Mouse (Mus musculus): ENCODE measurements at regions not wholly inside any gene's neighbourhood (a gene's known extent, or its start where the extent isn't known, plus 50 kb on each side); places are given as distances from the start of the nearest gene placed in this dataset.

DNA sequence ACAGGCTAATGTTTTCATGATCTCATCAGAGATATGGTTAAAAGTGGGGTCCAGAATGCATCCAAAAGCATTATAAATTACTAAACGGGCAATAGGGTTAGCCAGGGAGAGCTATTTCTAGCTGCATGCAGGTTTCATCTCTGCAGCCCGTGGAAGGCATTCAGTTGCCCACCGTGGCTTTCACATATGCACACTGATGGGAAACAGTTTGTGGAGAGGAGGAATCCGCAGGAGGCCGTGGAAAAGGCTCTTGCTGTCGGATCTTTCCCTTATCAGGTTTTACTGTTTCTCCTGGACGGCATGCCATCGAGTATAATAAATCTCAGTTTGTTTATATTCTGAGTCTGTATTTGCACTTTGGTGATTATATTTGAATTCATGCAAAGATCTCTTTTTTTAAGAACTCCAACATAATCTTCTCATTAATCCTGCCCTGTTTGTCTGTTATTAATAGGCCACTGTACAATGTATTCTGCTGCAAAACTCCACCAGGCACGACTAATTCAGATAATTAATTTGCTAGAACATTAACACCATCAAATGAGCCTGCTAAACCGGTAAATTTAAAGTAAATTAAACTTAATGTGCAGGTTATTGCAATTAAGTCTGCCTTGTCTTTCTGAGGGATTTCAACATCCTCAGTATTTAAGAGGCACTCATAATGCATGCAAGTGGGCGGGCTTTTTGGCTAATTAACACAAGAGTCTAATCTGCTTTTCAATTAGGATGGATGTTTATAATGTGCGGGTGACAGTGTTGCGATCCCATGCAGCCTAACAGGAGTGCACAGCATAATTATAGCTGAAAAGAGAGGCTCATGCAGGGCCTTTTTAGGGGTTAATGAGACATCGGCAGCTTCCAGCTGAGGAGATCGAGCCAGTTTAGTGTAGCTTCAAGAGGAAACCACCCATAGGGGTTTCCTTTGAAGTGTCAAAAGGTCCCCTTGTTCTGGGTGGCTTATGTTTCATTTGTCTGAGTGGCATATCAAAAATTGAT is 170.2 kb downstream of the Pou4f1 start:
- WGBS, result 35% methylated on average over 15 of the region's 15 CpGs

DNA sequence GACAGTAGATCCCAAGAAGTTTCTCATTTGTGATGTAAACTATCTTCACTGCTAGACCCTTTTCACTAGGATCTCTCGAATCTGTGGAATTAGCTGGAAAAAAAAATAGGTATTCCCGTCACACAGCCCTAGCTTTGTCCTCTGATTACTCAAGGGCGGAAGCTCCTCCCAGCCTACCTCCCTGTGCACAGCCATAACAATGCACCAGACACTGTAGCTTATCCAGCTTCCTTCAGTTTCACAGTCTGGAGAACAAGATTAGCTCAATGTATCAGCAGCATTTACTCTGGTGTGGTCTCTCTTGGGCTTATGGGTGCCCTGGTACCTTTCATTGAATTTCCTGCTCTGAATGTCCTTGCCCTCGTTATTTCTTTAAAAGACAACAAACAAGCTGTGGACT is 174.0 kb downstream of the Pou4f1 start:
- Histone ChIP-seq H3K9me3 (no peaks in the 10 kb centered on the region), H3K4me3 (replicated peaks) (no peak overlapping the region), H3K27me3 (no peaks in the 10 kb centered on the region), H3K4me2 (replicated peaks) (no peak overlapping the region), H3K9ac (replicated peaks) (no peak overlapping the region), H3K27ac (no peak overlapping the region), H3K36me3 (no peaks in the 10 kb centered on the region), H3K4me1 (replicated peaks) (peaks cover 24% of the 10 kb centered on the region)
- 23% methylated on average over 4 of the region's 4 CpGs for WGBS
- ATAC-seq, result peak; percentile 49; the same call in 1 of the 2 replicates

More for the DNA sequence above, 170.2 kb downstream of the Pou4f1 start:
- Histone ChIP-seq H3K4me1 (replicated peaks) (peaks cover 25% of the 10 kb centered on the region), H3K27me3 (no peaks in the 10 kb centered on the region), H3K4me3 (replicated peaks) (no peak overlapping the region), H3K27ac (peak overlapping the region; percentile 57; the same call in 1 of the 2 replicates), H3K9me3 (no peaks in the 10 kb centered on the region), H3K4me2 (replicated peaks) (no peak overlapping the region), H3K36me3 (no peaks in the 10 kb centered on the region), H3K9ac (replicated peaks) (no peak overlapping the region)
- ATAC-seq, result peak; percentile 95

DNA sequence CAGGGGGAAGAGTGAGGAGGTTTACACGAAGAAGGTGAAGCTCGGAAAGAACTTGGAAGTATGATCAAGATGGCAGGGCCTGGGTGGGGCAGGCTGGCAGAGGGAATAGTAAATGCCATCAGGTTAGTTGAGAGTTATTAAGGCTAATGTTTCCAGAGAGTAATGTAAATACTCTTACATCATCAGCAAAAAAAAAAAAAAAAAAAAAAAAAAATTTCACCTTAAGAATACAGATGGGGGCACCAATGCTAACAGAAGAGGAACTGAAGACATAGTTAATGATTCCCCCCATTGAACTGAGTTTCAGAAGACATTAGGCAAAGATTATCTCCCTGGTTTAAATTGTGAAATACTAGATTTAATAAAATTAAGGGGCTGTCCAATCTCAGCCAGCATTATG is 174.7 kb downstream of the Pou4f1 start:
- 95% methylated on average over 2 of the region's 2 CpGs for WGBS
- no peak overlapping the region for H3K9ac ChIP-seq (replicated peaks)
- ATAC-seq, result no peak
- peaks cover 17% of the 10 kb centered on the region for H3K4me1 ChIP-seq (replicated peaks)
- H3K4me2 ChIP-seq (replicated peaks), result no peak overlapping the region
- H3K36me3 ChIP-seq, result no peaks in the 10 kb centered on the region
- H3K27ac ChIP-seq, result no peak overlapping the region
- H3K4me3 ChIP-seq (replicated peaks), result no peak overlapping the region
- no peaks in the 10 kb centered on the region for H3K9me3 ChIP-seq
- no peaks in the 10 kb centered on the region for H3K27me3 ChIP-seq

DNA sequence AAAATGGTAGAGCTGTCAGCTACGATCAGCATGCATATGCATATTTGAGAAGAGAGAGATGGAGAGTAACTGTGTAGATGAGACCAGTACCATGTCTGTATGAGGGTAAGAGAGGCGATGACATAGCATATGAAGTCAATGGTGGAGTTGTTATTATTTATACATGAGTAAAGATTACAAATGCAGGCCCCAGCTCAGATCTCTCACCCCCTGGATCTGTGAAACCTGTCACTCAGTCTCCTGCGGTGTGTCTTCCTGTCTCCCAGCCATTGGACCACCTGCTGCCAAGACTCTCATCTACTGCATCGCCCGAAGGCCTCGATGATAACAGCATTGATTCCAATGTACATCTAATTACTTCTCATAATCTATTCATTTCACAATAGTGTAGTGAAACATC is 187.4 kb downstream of the Pou4f1 start:
- H3K27ac ChIP-seq, result no peak overlapping the region
- 67% methylated on average over 6 of the region's 6 CpGs for WGBS

DNA sequence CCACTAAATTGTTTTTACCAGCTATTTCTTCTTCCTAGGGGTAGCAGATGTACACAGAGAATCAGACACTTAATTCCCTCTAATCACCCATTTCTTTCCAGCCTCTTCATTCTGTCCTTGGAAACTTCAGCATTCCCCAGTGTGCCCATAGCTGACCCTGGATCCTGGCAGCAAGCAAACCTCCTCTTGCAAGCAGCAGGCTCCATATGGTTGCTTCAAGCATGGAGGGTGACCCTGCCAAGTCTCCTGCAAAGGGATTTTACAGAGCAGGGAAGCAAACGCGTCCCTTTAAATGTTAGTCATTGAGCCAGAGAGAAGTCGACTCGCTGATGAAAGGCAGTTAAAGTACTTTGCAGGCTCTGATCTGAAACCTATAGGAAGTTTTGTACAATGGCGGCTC is 187.9 kb downstream of the Pou4f1 start:
- Histone ChIP-seq H3K27ac (no peak overlapping the region), H3K4me2 (replicated peaks) (no peak overlapping the region), H3K27me3 (no peaks in the 10 kb centered on the region), H3K4me3 (replicated peaks) (no peak overlapping the region), H3K4me1 (replicated peaks) (peaks cover 4% of the 10 kb centered on the region; the same call in 1 of the 2 replicates), H3K9me3 (no peaks in the 10 kb centered on the region), H3K9ac (replicated peaks) (no peak overlapping the region), H3K36me3 (no peaks in the 10 kb centered on the region)
- 61% methylated on average over 5 of the region's 5 CpGs for WGBS
- peak; percentile 27; the same call in 1 of the 2 replicates for ATAC-seq

More for the DNA sequence above, 187.4 kb downstream of the Pou4f1 start:
- Histone ChIP-seq H3K9me3 (no peaks in the 10 kb centered on the region), H3K4me1 (replicated peaks) (peaks cover 4% of the 10 kb centered on the region; the same call in 1 of the 2 replicates), H3K4me2 (replicated peaks) (no peak overlapping the region), H3K9ac (replicated peaks) (no peak overlapping the region), H3K36me3 (no peaks in the 10 kb centered on the region), H3K27me3 (no peaks in the 10 kb centered on the region), H3K4me3 (replicated peaks) (no peak overlapping the region)
- peak; percentile 79 for ATAC-seq

DNA sequence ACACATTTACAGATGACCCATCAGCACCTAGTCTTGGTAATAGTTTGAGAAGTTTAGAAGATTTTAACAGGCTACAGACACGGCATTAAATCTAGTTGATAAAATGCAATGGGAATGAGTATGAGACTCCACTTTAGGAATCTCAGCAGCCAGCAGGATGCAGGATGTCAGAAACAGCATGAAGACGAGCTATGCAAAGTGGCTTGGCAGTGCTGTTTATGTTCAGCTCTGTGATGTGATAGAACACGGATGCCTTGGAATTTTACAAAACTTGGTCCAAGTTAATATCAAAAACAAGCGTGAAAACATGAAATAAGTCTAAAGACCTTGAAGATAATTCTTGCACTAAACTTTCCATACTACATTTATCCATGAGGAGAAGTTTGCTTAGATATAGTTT is 193.0 kb downstream of the Pou4f1 start:
- Histone ChIP-seq H3K27ac (no peak overlapping the region), H3K36me3 (no peaks in the 10 kb centered on the region), H3K27me3 (no peaks in the 10 kb centered on the region), H3K9ac (replicated peaks) (no peak overlapping the region), H3K4me2 (replicated peaks) (no peak overlapping the region), H3K4me3 (replicated peaks) (no peak overlapping the region), H3K9me3 (no peaks in the 10 kb centered on the region), H3K4me1 (replicated peaks) (peaks cover under 1% of the 10 kb centered on the region; the same call in 1 of the 2 replicates)
- WGBS, result 83% methylated on average over 4 of the region's 4 CpGs
- no peak for ATAC-seq

DNA sequence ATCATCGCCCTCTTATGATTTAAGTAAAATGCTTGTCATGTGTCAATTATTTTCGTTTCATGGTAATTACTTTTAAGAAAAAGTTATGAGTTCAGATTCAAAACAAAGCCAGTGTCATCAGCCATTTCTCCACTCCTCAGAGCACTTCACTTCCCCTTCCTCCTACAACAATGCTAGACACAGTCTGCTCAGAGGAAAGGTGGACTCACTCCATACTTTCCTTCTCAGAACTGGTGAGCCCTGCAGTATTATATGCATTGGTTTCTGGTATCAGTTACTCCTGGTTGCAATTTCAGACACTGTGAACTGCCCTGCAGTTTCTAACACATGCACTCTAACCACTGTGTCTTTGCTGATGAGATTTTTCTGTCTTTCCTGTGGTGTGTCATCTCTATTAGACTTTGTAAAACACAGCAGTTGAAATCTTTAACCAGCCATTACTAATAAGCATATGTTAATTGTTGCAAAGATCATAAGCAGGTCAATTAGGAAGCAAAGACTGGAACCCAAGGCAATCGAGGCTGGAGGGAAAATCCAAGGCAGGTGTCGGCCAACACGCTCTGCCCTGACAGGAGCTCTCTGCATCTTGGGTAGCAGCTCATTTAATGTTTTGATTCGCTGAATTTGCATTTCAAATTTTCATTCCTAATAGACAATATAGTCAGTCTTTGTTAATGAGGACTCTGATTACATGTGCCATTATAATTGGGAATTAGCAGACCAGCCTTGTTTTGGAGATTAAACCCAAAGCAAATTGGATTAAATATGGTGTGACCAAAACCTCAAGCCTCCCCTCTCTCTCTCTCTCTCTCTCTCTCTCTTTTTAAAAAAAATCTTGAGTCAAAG is 202.7 kb downstream of the Pou4f1 start:
- Histone ChIP-seq H3K4me2 (replicated peaks) (no peak overlapping the region), H3K4me3 (replicated peaks) (no peak overlapping the region), H3K9ac (replicated peaks) (no peak overlapping the region), H3K36me3 (no peaks in the 10 kb centered on the region), H3K4me1 (replicated peaks) (0 out of 2 replicates have a peak, but pooled peaks cover 3% of the 10 kb centered on the region), H3K27ac (no peak overlapping the region), H3K27me3 (no peaks in the 10 kb centered on the region), H3K9me3 (no peaks in the 10 kb centered on the region)
- 43% methylated on average over 6 of the region's 6 CpGs for WGBS
- peak; percentile 87 for ATAC-seq

DNA sequence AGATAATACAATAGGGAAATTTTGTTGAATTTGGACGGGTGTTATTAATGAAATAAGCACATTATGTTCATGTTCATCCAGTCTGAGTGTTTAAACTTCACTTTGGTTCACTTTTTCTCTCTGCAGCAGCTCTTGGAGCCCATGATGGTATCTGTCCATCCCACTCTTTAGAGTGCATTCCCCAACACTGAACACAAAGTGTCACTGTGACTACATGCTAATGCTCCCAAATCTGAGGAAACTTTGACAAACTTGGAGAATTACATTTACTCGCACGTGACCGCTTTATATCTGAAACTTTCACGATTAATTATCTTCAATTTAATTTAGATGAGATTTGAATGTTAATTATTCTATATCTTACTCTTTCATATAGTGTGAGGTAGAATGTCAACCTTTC is 250.8 kb downstream of the Pou4f1 start:
- no peaks in the 10 kb centered on the region for H3K9me3 ChIP-seq
- no peaks in the 10 kb centered on the region for H3K36me3 ChIP-seq
- no peak for ATAC-seq
- no peak overlapping the region for H3K4me3 ChIP-seq (replicated peaks)
- H3K4me1 ChIP-seq (replicated peaks), result no peaks in the 10 kb centered on the region
- 82% methylated on average over 5 of the region's 5 CpGs for WGBS
- H3K4me2 ChIP-seq (replicated peaks), result no peak overlapping the region
- H3K27me3 ChIP-seq, result no peaks in the 10 kb centered on the region
- no peak overlapping the region for H3K27ac ChIP-seq
- no peak overlapping the region for H3K9ac ChIP-seq (replicated peaks)

DNA sequence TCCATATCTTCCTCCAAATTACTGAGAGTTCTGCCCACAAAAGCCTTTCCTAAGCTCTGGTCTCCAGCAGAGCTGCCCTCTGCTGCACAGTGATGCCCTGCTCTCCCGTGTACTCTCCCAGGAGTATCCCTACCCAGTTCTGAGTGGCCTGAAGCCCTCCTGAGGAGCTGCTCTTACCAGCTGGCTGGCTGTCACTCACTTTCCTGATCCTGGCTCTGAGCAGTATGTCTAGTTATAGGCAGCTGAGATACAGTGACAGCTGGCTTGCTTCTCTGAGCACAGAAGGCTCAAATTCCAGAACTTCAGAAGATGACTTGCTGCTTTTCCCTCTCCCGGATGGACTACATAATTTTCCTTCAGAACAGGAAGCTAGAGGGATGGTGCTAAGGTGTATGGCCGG is 257.1 kb downstream of the Pou4f1 start:
- no peaks in the 10 kb centered on the region for H3K27me3 ChIP-seq
- 0 out of 2 replicates have a peak, but pooled peaks have one; percentile 58 for ATAC-seq
- no peak overlapping the region for H3K27ac ChIP-seq
- H3K4me2 ChIP-seq (replicated peaks), result no peak overlapping the region
- no peaks in the 10 kb centered on the region for H3K9me3 ChIP-seq
- no peak overlapping the region for H3K4me3 ChIP-seq (replicated peaks)
- WGBS, result 59% methylated on average over 3 of the region's 3 CpGs
- H3K9ac ChIP-seq (replicated peaks), result no peak overlapping the region
- H3K36me3 ChIP-seq, result no peaks in the 10 kb centered on the region
- no peaks in the 10 kb centered on the region for H3K4me1 ChIP-seq (replicated peaks)

DNA sequence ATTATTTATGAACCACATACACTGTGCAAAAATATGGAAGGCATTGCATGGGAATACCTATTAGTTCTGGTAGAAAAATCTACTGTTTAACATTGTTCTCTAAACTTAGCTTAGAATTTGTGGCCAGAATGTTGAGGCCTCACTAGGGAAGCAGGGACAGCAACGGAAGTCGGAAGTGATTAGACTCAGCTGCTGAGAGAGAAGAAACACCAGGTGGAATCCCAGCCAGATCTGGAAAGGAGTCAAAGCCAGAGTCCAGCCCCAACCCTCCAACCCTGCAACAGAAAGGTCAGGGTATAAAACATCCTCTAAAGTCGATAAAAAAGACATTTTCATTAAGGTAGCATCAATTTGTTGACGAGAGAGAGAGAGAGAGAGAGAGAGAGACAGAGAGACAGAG is 258.9 kb downstream of the Pou4f1 start:
- Histone ChIP-seq H3K27me3 (no peaks in the 10 kb centered on the region), H3K4me3 (replicated peaks) (no peak overlapping the region), H3K9me3 (no peaks in the 10 kb centered on the region), H3K9ac (replicated peaks) (no peak overlapping the region), H3K36me3 (no peaks in the 10 kb centered on the region), H3K4me2 (replicated peaks) (no peak overlapping the region), H3K4me1 (replicated peaks) (no peaks in the 10 kb centered on the region), H3K27ac (no peak overlapping the region)
- 74% methylated on average over 4 of the region's 4 CpGs for WGBS
- no peak for ATAC-seq

DNA sequence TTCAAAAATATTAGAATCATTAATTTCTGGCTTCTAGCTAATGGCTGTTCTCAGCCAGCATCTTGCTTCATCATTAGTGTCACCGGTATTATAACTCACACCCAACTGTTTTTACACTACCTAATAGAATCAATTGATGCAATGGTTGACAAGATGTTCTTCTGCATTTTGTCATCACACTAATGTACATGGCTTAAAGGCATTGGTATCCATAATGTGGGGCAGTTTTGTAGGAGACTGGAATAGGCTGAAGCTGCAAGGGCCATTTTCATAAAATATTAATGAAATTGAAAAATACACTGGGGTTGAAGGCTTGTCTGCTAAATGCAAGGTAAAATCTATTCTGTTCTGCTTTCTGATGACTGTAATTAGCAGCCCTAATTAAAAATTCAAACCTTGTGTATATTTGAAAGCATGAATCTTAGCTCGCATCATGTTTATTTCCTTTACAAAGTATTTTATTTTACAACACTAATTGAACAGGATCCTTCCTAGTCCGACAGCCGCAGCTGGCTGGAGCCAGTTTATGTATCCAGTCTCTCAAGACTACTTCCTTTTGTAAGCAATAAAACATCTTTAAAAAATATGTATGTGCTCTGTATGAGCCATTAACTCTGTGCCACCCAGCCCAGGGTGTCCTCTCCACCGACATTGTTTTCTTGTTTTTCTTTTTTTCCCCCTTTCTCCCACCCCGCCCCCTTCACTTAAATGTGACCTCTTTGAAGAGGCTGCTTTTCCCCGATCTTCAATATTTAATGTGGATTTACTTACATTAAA is 259.6 kb downstream of the Pou4f1 start:
- Histone ChIP-seq H3K9ac (replicated peaks) (no peak overlapping the region), H3K27ac (no peak overlapping the region), H3K4me3 (replicated peaks) (no peak overlapping the region), H3K36me3 (no peaks in the 10 kb centered on the region), H3K9me3 (no peaks in the 10 kb centered on the region), H3K4me2 (replicated peaks) (no peak overlapping the region), H3K4me1 (replicated peaks) (no peaks in the 10 kb centered on the region), H3K27me3 (no peaks in the 10 kb centered on the region)
- WGBS, result 75% methylated on average over 7 of the region's 7 CpGs
- ATAC-seq, result 0 out of 2 replicates have a peak, but pooled peaks have one; percentile 30
